Mouse (Mus musculus) neural tube, embryonic 11.5 days (tissue): Measurements from ENCODE around the gene Zbtb7b. TPM values are rescaled to one million over a fixed set of nuclear protein-coding genes. Genes with fewer than 3 reads are reported as not detected.
A peak's percentile ranks its signal among the peaks of the same experiment; 100 is the strongest.

Experiments
- ATAC-seq: fragments of 200-750 bp; cut with Nextera tagmentation; 2 replicates; pipeline ENCODE4 v1.8.0; 2017; ENCODE audit warnings: moderate number of reproducible peaks, mild to moderate bottlenecking, moderate TSS enrichment, moderate library complexity; ENCODE audit not compliant: insufficient read depth, low FRiP score, low TSS enrichment
- DNase-seq: peaks from one replicate; pipeline ENCODE4 v3.0.0-alpha.2; 2015; ENCODE audit warnings: low spot score
- H3K27ac ChIP-seq: fragments of 300-500 bp; sonication (generic); 2 replicates; pipeline ENCODE4 v1.5.1; 2014; ENCODE audit warnings: low read depth, mild to moderate bottlenecking, low read length
- H3K27me3 ChIP-seq: fragments of 300-500 bp; sonication (generic); 2 replicates; pipeline ENCODE4 v1.6.1; 2014; ENCODE audit warnings: mild to moderate bottlenecking, low read length, mixed read lengths; ENCODE audit not compliant: control insufficient read depth, insufficient read depth
- H3K36me3 ChIP-seq: fragments of 300-500 bp; sonication (generic); 2 replicates; pipeline ENCODE4 v1.6.1; 2014; ENCODE audit warnings: mild to moderate bottlenecking, low read length, moderate library complexity, mixed read lengths; ENCODE audit not compliant: control insufficient read depth, insufficient read depth
- H3K4me1 ChIP-seq: fragments of 300-500 bp; sonication (generic); 2 replicates; pipeline ENCODE4 v1.6.1; 2014; ENCODE audit warnings: low read length, mixed read lengths; ENCODE audit not compliant: control insufficient read depth, insufficient read depth
- H3K4me2 ChIP-seq: fragments of 300-500 bp; sonication (generic); 2 replicates; pipeline ENCODE4 v1.6.1; 2014; ENCODE audit warnings: low read depth, mild to moderate bottlenecking, moderate library complexity
- H3K4me3 ChIP-seq: fragments of 300-500 bp; sonication (generic); 2 replicates; pipeline ENCODE4 v1.5.1; 2014; ENCODE audit warnings: low read depth, low read length
- H3K9ac ChIP-seq: fragments of 300-500 bp; sonication (generic); 2 replicates; pipeline ENCODE4 v1.6.1; 2014; ENCODE audit warnings: mild to moderate bottlenecking, low read length
- H3K9me3 ChIP-seq: fragments of 300-500 bp; sonication (generic); 2 replicates; pipeline ENCODE4 v1.6.1; 2016; ENCODE audit warnings: low read length; ENCODE audit not compliant: control insufficient read depth
- whole genome bisulfite sequencing: fragments of 180-500 bp; shearing (Covaris S2); extraction: QIAGEN DNeasy Blood & Tissue Kit; methylation state at CpG from one replicate; pipeline ENCODE4 v1.1.7; 2014; 5-methylcytosine and 5-hydroxymethylcytosine counted together
- polyA plus RNA-seq: library from polyadenylated mRNA; unstranded; fragments of >200 nt; fragmentation: Nextera tagmentation; extraction: Ambion mirVana; gene quantifications from 2 replicates; pipeline ENCODE4 v1.2.1, GENCODE M21; 2014

Gene Zbtb7b
- polyA plus RNA-seq, 1 experiment from 2014 or later, result 0.25 TPM

DNA sequence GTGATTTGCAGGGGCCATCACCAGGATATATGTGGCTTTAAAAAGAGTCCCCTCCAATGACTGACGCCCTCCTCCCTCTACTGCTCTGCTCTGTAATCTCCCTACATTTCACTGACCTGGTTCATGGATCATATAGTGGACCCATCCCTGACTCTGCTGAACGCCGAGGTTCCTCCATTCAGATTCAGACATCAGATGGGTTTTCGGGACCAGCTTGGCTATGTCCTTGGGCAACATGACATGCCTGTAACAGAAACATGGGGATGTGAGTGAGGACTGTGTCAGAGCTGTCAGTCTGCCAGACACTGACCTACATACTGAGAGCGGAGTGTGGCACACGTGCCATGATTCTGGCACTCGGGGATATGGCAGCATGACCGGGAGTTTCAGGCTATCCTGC is 21.6 kb upstream of the Zbtb7b start:
- no peak overlapping the region for H3K27ac ChIP-seq
- DNase-seq (no peak), ATAC-seq (no peak)
- no peak overlapping the region for H3K9ac ChIP-seq
- H3K9me3 ChIP-seq, result no peaks in the 10 kb centered on the region
- peaks cover 16% of the 10 kb centered on the region for H3K4me1 ChIP-seq
- peak overlapping the region; percentile 2; the same call in 1 of the 2 replicates for H3K4me3 ChIP-seq
- peaks cover 6% of the 10 kb centered on the region; the same call in 1 of the 2 replicates for H3K36me3 ChIP-seq
- H3K4me2 ChIP-seq, result no peak overlapping the region; the same call in 1 of the 2 replicates
- no peaks in the 10 kb centered on the region for H3K27me3 ChIP-seq
- WGBS, result 93% methylated on average over 8 of the region's 8 CpGs

DNA sequence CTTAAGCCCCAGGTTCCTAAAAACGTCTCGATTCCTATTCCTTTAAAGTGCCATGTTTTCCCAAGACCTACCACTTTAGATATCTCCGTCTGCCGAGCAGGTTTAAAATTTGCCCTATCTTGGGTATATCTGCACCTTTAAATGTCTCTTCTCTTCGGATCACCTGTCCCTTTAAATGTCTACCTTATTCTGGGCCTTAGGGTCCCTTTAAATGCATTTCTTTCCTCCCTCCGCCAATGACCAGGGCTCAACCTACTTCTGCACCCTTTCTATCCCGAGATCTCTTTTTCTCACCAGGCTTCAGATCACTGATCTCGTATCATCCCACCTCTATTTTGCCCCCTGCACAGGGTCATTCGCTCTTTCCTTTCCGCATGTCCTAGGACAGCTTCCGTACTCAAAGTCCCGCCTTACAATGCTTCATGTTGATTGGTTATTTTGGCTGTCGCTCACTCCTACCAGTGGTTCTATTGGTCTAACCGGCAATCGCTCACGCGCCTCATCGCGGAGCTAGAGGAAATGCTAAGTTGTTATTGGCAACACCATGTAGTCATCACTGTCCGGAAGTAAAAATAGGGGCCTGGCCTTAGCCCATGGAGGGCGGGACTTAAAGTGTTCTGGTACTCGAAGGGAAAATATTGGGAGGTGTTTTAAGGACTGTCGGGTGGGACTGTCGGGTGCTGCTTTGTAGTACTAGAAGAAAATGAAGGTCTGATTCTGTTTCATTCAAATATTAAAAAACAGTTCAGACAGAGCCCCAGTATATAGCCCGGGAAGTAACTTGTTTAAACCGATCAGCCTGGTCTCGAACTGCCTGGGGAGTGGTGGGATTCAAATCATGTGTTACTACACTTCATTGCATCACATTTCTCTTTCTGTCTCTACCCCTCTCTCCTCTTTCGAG is 17.2 kb upstream of the Zbtb7b start, which contains the start of gene Flad1:
Gene Flad1 (minus strand): TSS at position 381 of the 904 bp plus-strand sequence.
- Histone ChIP-seq H3K4me2 (peak within 1 kb of the TSS; percentile 69), H3K27ac (no peak within 1 kb of the TSS), H3K36me3 (peaks cover 11% of the 10 kb centered on the region), H3K27me3 (no peaks in the 10 kb centered on the region), H3K4me3 (peak within 1 kb of the TSS; percentile 54), H3K9ac (peak within 1 kb of the TSS; percentile 61), H3K4me1 (peaks cover 7% of the 10 kb centered on the region), H3K9me3 (no peaks in the 10 kb centered on the region)
- DNase-seq (peak; percentile 97), ATAC-seq (peak; percentile 98)
- WGBS, result 6% methylated on average over 28 of the region's 28 CpGs

DNA sequence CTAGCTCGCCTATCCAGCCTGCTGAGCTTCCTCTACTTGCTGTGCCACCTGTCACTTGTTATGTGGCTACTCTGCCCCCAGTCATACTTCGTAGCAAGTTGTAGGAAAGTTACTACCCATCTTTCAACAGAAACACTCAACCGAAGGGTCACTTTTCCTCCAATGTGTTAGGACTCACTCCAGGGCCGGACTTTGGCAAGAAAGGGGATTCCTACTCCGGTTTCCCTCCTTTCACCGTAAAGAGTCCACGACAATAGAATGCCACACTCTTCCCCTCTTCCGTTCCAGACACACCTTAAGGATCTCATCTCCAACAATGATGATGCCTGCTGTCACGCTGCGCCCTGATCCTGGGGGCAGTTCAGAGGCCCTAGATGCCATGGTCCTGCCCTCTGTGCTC is 16.3 kb upstream of the Zbtb7b start:
- ATAC-seq (no peak), DNase-seq (no peak)
- Histone ChIP-seq H3K4me3 (peak overlapping the region; percentile 54), H3K9me3 (no peaks in the 10 kb centered on the region), H3K36me3 (peaks cover 9% of the 10 kb centered on the region), H3K4me2 (peak overlapping the region; percentile 69), H3K4me1 (peaks cover 5% of the 10 kb centered on the region), H3K27me3 (no peaks in the 10 kb centered on the region), H3K27ac (no peak overlapping the region), H3K9ac (peak overlapping the region; percentile 61)
- 82% methylated on average over 10 of the region's 10 CpGs for WGBS

DNA sequence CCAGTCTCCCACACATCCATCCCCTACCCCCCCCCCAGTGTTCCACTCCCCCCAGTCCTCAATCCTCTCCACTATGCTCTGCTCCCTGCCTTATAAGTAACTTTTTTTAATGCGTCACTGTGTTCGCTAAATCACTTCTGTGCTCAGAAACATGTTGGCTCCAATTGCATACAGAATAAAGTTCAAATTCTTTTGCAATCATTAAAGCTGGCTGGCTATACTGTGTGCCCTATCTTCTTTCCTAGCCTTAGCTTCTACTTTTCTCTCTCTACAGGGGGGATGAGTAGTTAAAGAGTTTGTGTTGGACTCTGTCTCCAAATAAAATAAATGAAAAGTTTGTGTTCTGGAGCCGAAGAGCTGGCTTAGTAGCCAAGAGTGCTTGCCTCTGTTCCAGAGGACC is 15.1 kb upstream of the Zbtb7b start:
- no peak overlapping the region for H3K9ac ChIP-seq
- DNase-seq (no peak), ATAC-seq (no peak)
- WGBS, result 95% methylated on average over 3 of the region's 3 CpGs
- peaks cover 6% of the 10 kb centered on the region for H3K36me3 ChIP-seq
- no peaks in the 10 kb centered on the region for H3K9me3 ChIP-seq
- no peak overlapping the region for H3K27ac ChIP-seq
- no peaks in the 10 kb centered on the region for H3K27me3 ChIP-seq
- H3K4me3 ChIP-seq, result no peak overlapping the region
- H3K4me1 ChIP-seq, result peaks cover 5% of the 10 kb centered on the region
- H3K4me2 ChIP-seq, result no peak overlapping the region

DNA sequence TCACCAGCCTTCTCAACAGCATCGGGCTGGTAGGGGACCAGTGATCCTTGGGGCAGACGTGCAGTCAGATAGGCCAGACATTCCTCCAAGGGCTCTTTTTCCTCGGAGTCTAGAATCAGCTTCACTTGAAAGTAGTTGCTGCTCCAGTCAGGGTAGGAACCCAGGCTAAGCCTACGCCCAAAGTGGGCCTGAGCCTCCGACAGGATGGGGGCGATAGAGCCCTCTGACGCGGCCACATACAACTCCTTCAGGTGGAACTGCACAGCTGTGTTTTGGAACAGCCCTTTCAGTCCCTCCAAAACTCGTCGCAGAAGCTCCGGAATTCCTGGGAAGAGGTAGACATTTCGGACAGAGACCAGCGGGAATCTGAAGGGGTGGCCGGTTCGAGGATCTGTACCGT is 13.9 kb upstream of the Zbtb7b start:
- no peaks in the 10 kb centered on the region for H3K27me3 ChIP-seq
- no peak overlapping the region for H3K4me2 ChIP-seq
- no peak overlapping the region for H3K9ac ChIP-seq
- H3K27ac ChIP-seq, result no peak overlapping the region
- 63% methylated on average over 16 of the region's 16 CpGs for WGBS
- ATAC-seq, result no peak
- H3K4me3 ChIP-seq, result no peak overlapping the region
- no peaks in the 10 kb centered on the region for H3K9me3 ChIP-seq
- H3K36me3 ChIP-seq, result peaks cover 5% of the 10 kb centered on the region
- peaks cover 5% of the 10 kb centered on the region for H3K4me1 ChIP-seq
- DNase-seq, result no peak

DNA sequence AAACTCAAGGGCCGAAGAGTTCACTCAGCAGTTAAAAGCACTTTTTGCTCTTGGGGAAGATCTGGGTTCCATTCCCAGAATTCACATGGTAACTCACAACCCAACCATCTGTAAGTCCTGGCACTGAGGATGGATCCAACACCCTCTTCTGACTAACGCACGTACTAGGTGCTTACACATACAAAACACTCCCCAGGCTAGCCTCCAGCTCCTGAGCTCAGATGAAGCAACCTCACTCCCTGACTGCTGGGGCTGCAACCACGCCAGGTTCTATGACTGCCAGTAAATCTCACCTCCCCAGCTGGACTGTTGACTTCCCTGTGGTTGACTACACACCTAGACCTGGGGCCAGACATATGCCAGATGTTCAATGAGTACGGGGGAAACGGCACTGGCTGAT is 12.3 kb upstream of the Zbtb7b start:
- H3K4me1 ChIP-seq, result peaks cover 5% of the 10 kb centered on the region
- peaks cover 5% of the 10 kb centered on the region for H3K36me3 ChIP-seq
- no peaks in the 10 kb centered on the region for H3K27me3 ChIP-seq
- DNase-seq, result no peak
- whole genome bisulfite sequencing, result 93% methylated on average over 6 of the region's 6 CpGs
- H3K9ac ChIP-seq, result no peak overlapping the region
- no peak overlapping the region for H3K27ac ChIP-seq
- no peak for ATAC-seq
- no peaks in the 10 kb centered on the region for H3K9me3 ChIP-seq
- no peak overlapping the region for H3K4me2 ChIP-seq
- no peak overlapping the region for H3K4me3 ChIP-seq

DNA sequence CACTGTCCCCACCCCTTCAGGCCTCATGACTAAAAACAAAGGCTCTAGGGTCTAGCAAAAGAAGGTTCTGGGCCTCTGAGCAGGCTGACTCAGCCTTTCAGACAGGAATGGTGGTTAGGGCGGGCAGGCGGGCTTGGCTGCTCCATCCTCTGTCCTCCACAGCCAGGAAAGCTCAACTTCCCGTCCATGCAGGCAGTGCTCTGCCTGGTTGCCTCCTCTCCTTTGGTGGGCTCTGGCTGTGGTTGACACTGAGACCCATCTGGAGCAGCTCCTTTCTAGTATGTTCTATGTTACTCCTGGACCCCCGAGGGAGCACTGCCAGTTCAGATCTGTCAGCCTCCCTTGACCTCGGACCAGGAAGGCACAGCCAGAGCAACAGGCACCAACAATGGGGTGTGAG is 8.1 kb upstream of the Zbtb7b start, which contains the start of gene Lenep:
Gene Lenep (minus strand): TSS at position 101 of the 400 bp plus-strand sequence.
- H3K4me1 ChIP-seq, result no peaks in the 10 kb centered on the region
- H3K9me3 ChIP-seq, result no peaks in the 10 kb centered on the region
- no peak within 1 kb of the TSS for H3K4me2 ChIP-seq
- ATAC-seq, result no peak
- DNase-seq, result no peak
- no peak within 1 kb of the TSS for H3K27ac ChIP-seq
- 89% methylated on average over 5 of the region's 5 CpGs for WGBS
- no peaks in the 10 kb centered on the region for H3K27me3 ChIP-seq
- no peak within 1 kb of the TSS for H3K9ac ChIP-seq
- H3K4me3 ChIP-seq, result no peak within 1 kb of the TSS; the same call in 1 of the 2 replicates
- H3K36me3 ChIP-seq, result peaks cover 3% of the 10 kb centered on the region

DNA sequence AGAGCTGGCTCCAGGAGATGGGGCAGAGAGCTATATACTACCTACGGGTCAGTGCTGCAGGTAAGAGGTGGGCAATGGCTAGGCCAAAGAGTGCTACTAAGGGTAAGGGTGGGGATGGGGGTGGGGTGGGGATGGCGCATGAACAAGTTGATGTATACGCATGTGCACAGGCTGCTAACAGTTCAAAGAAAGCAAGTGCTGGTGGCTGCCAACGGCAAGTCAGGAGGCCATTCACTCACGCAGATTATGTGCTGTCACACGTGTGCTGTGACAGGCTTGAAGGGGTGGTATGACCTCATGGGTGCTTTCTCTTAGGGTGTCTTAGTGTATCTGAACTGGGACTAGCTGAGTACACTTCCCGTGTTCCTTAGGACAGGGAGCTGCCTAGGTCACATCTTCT is 6.8 kb upstream of the Zbtb7b start:
- DNase-seq (no peak), ATAC-seq (no peak)
- Histone ChIP-seq H3K4me3 (no peak overlapping the region), H3K9ac (no peak overlapping the region), H3K36me3 (no peaks in the 10 kb centered on the region; the same call in 1 of the 2 replicates), H3K4me2 (no peak overlapping the region), H3K27me3 (no peaks in the 10 kb centered on the region), H3K4me1 (peaks cover 4% of the 10 kb centered on the region; the same call in 1 of the 2 replicates), H3K27ac (no peak overlapping the region), H3K9me3 (no peaks in the 10 kb centered on the region)
- 92% methylated on average over 7 of the region's 7 CpGs for WGBS

DNA sequence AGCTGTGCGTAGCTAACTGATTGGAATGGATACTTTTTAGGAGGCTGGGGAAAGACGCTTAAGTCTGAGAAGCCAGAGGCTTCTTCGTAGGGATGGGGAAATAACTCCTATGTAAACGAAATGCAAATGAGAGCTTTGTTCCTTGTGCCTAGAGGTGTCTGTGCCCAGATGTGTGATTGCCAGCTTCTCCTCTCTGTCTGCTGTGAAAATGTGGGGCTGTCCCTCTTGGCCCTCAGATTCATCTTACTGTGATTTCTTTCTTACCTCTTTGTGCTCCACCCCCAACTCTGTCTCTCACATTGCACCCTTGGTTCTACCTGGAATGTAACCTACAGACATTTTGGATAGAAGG is 2.1 kb upstream of the Zbtb7b start:
- Histone ChIP-seq H3K4me2 (peak overlapping the region; percentile 99), H3K27ac (no peak overlapping the region), H3K36me3 (no peaks in the 10 kb centered on the region), H3K9ac (no peak overlapping the region; the same call in 1 of the 2 replicates), H3K4me3 (peak overlapping the region; percentile 51), H3K4me1 (peaks cover 28% of the 10 kb centered on the region), H3K27me3 (peaks cover 14% of the 10 kb centered on the region), H3K9me3 (no peaks in the 10 kb centered on the region)
- no peak for DNase-seq
- 3% methylated on average over 4 of the region's 4 CpGs for WGBS
- no peak for ATAC-seq
